Mouse (Mus musculus) hindbrain, postnatal 0 days (tissue): ENCODE results near the gene Stag1. TPM values are rescaled to one million over a fixed set of nuclear protein-coding genes. Genes with fewer than 3 reads are reported as not detected.

Experiments
- ATAC-seq: fragments of 200-750 bp; cut with Nextera tagmentation; 2 replicates; pipeline ENCODE4 v1.8.0; 2017; ENCODE audit warnings: mild to moderate bottlenecking, moderate TSS enrichment, moderate library complexity
- DNase-seq: peaks from one replicate; pipeline ENCODE4 v3.0.0-alpha.2; 2015; ENCODE audit warnings: low spot score
- H3K27ac ChIP-seq: fragments of 300-500 bp; sonication (generic); 2 replicates; pipeline ENCODE4 v1.5.1; 2014; ENCODE audit warnings: mild to moderate bottlenecking
- H3K27me3 ChIP-seq: fragments of 300-500 bp; sonication (generic); 2 replicates; pipeline ENCODE4 v1.6.1; 2014; ENCODE audit warnings: low read length, mixed read lengths; ENCODE audit not compliant: insufficient read depth
- H3K36me3 ChIP-seq: fragments of 300-500 bp; sonication (generic); 2 replicates; pipeline ENCODE4 v1.6.1; 2014; ENCODE audit warnings: low read length, mixed read lengths; ENCODE audit not compliant: insufficient read depth
- H3K4me1 ChIP-seq: fragments of 300-500 bp; sonication (generic); 2 replicates; pipeline ENCODE4 v1.6.1; 2014; ENCODE audit warnings: antibody characterized with exemption, low read length, mixed read lengths; ENCODE audit not compliant: insufficient read depth
- H3K4me2 ChIP-seq: fragments of 300-500 bp; sonication (generic); 2 replicates; pipeline ENCODE4 v1.6.1; 2014; ENCODE audit warnings: low read depth, mild to moderate bottlenecking, low read length, moderate library complexity, mixed read lengths
- H3K4me3 ChIP-seq: fragments of 300-500 bp; sonication (generic); 2 replicates; pipeline ENCODE4 v1.5.1; 2014; ENCODE audit warnings: low read length
- H3K9ac ChIP-seq: fragments of 300-500 bp; sonication (generic); replicated peaks from 2 replicates; pipeline ENCODE4 v1.6.1; 2014; ENCODE audit warnings: mild to moderate bottlenecking, low read length, moderate library complexity, mixed read lengths
- H3K9me3 ChIP-seq: fragments of 300-500 bp; sonication (generic); 2 replicates; pipeline ENCODE4 v1.6.1; 2016; ENCODE audit warnings: low read length, mixed read lengths
- CTCF ChIP-seq: IDR thresholded peaks from 2 replicates; pipeline ENCODE4 v1.5.1; 2016; ENCODE audit warnings: antibody characterized with exemption, control low read depth, low read depth
- WGBS: fragments of 180-500 bp; shearing (Covaris S2); extraction: QIAGEN DNeasy Blood & Tissue Kit; methylation state at CpG from one replicate; pipeline ENCODE4 v1.1.7; 2014; 5-methylcytosine and 5-hydroxymethylcytosine counted together
- polyA plus RNA-seq: library from polyadenylated mRNA; unstranded; fragments of >200 nt; fragmentation: Nextera tagmentation; extraction: Ambion mirVana; gene quantifications from 2 replicates; pipeline ENCODE4 v1.2.1, GENCODE M21; 2015
- total RNA-seq: library from RNA; depleted of rRNA; stranded (reverse); fragments of >200 nt; gene quantifications from 2 replicates; pipeline ENCODE4 v1.2.3, GENCODE M21; 2014

Stag1 gene
- total and polyA plus RNA-seq, 2 experiments from 2014 or later, result 26.1 to 33.9 TPM

DNA sequence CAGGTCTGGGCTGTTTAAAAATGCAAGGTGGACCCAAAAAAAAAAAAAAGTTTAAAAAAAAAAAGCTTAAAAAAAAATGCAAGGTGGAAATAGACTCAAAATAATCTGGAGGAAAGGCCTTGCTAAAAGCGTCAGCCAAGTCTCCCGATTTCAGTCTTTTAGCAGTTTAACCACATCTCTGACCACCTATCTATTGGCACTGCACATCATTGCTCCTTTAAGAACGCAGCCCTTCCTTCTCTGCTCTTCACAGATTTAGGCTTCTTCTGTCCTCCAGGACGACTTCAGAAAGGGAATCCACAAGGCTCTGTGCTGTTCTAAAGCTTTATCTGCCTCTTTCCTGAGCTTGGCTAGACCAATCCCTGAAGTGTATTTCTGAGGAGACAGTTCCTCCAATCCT, 366.5 kb downstream of the Stag1 start:
- H3K4me3 ChIP-seq, result no peak overlapping the region
- H3K36me3 ChIP-seq, result no peaks in the 10 kb centered on the region
- WGBS, result 74% methylated on average over 4 of the region's 4 CpGs
- H3K4me1 ChIP-seq, result 0 out of 2 replicates have a peak, but pooled peaks cover 2% of the 10 kb centered on the region
- ATAC-seq (no peak), DNase-seq (no peak)
- no peak overlapping the region for H3K27ac ChIP-seq
- no peak for TF ChIP-seq CTCF
- no peaks in the 10 kb centered on the region for H3K27me3 ChIP-seq
- H3K4me2 ChIP-seq, result no peak overlapping the region
- no peaks in the 10 kb centered on the region for H3K9me3 ChIP-seq
- no peak overlapping the region for H3K9ac ChIP-seq

- TF ChIP-seq CTCF, result no peak
- Histone ChIP-seq H3K9ac (no peak overlapping the region), H3K9me3 (no peaks in the 10 kb centered on the region), H3K4me1 (no peaks in the 10 kb centered on the region), H3K36me3 (no peaks in the 10 kb centered on the region), H3K4me3 (no peak overlapping the region), H3K4me2 (no peak overlapping the region), H3K27ac (no peak overlapping the region), H3K27me3 (no peaks in the 10 kb centered on the region)
- ATAC-seq, result no peak
- 89% methylated on average over 2 of the region's 2 CpGs for WGBS
- DNase-seq, result no peak
Observed at GRCm38 (mm10) chr9:100969461-100969860, 371.9 kb downstream of the Stag1 start.

- Histone ChIP-seq H3K27ac (no peak overlapping the region), H3K27me3 (no peaks in the 10 kb centered on the region), H3K4me3 (no peak overlapping the region), H3K4me1 (no peaks in the 10 kb centered on the region), H3K4me2 (no peak overlapping the region), H3K9me3 (no peaks in the 10 kb centered on the region), H3K36me3 (no peaks in the 10 kb centered on the region; the same call in 1 of the 2 replicates), H3K9ac (no peak overlapping the region)
- DNase-seq (no peak), ATAC-seq (no peak)
- WGBS, result 92% methylated on average over 5 of the region's 5 CpGs
- TF ChIP-seq CTCF, result no peak
Observed at GRCm38 (mm10) chr9:100978666-100979065, 381.1 kb downstream of the Stag1 start.

DNA sequence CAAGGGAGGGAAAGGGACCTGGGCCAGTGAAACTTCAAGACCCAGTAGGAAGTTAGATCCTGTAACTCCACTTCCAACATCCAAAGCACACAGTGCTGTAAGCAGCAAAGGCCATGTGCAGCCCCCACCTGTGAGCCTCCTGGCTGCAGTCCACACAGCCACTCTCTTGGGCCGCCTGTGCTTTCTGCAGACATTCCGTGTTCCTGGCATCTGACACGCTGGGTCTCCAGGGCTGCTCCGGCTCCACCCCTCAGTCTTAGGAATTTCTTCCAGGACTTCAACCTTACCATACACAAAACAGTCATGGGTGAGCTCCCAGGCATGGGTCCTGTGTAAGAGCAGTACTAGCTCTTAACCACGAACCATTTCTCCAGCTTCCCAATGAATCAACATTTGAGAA, 381.7 kb downstream of the Stag1 start:
- Histone ChIP-seq H3K9ac (no peak overlapping the region), H3K36me3 (peaks cover 3% of the 10 kb centered on the region; the same call in 1 of the 2 replicates), H3K4me1 (no peaks in the 10 kb centered on the region), H3K4me2 (no peak overlapping the region), H3K27me3 (no peaks in the 10 kb centered on the region), H3K27ac (no peak overlapping the region), H3K4me3 (no peak overlapping the region), H3K9me3 (no peaks in the 10 kb centered on the region)
- 50% methylated on average over 5 of the region's 5 CpGs for WGBS
- no peak for TF ChIP-seq CTCF
- DNase-seq (no peak), ATAC-seq (no peak)

- Histone ChIP-seq H3K27ac (no peak overlapping the region), H3K9ac (no peak overlapping the region), H3K36me3 (peaks cover 17% of the 10 kb centered on the region; the same call in 1 of the 2 replicates), H3K9me3 (no peaks in the 10 kb centered on the region), H3K27me3 (no peaks in the 10 kb centered on the region), H3K4me2 (no peak overlapping the region), H3K4me3 (no peak overlapping the region), H3K4me1 (no peaks in the 10 kb centered on the region)
- DNase-seq (no peak), ATAC-seq (no peak)
- TF ChIP-seq CTCF, result no peak
- WGBS, result 86% methylated on average over 7 of the region's 7 CpGs
Observed at GRCm38 (mm10) chr9:100982786-100983185, 385.2 kb downstream of the Stag1 start.

DNA sequence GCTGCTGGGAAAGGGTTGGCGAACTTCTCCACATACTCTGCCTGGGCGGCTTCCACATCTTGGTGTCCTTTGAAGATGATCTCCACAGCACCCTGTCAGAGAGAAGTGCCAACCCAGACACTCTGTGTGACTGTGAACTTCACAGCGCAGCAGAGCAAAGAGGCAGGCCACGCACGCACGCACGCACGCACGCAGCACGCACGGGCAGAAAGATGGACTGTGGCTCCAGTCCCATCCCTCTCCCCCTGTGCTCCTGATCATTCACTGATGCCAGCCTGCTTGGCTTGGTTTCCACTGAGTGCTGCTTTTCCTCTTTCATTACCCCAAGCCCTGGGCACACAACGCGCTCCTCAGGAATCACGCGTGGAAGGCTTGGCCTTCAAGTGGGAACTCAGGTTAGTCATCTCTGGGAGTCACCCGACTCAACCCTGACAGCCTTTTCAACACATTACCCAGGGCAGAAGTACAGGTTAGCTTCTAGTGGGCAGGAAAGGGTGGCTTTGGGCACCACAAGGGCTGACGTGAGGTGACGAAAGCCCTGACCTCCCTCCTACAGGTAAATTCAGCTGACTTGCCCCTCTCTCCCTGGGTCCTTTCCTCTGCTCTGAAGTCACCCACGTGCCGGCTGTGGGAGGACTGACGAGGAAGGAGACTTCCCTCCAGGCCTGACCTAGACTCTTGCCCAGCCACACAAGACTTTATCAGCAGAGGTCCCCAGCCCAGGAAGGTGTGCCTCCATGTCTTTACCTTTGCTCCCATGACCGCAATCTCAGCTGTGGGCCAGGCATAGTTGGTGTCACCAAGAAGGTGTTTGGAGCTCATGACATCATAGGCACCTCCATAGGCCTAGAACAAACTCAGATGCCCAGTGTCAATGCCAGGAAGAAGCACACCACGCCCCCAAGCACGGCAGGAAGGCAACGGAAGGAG, 387.0 kb downstream of the Stag1 start:
- Histone ChIP-seq H3K27ac (no peak overlapping the region), H3K4me3 (no peak overlapping the region), H3K27me3 (no peaks in the 10 kb centered on the region), H3K4me2 (no peak overlapping the region), H3K9ac (no peak overlapping the region), H3K9me3 (no peaks in the 10 kb centered on the region), H3K36me3 (peaks cover 17% of the 10 kb centered on the region; the same call in 1 of the 2 replicates), H3K4me1 (no peaks in the 10 kb centered on the region)
- DNase-seq (no peak), ATAC-seq (no peak)
- no peak for TF ChIP-seq CTCF
- 94% methylated on average over 25 of the region's 25 CpGs for WGBS

GRCm38 (mm10) chr9:100987006-100987405, 389.4 kb downstream of the Stag1 start:
- no peaks in the 10 kb centered on the region for H3K27me3 ChIP-seq
- WGBS, result 95% methylated on average over 5 of the region's 5 CpGs
- H3K36me3 ChIP-seq, result peaks cover 17% of the 10 kb centered on the region; the same call in 1 of the 2 replicates
- H3K4me2 ChIP-seq, result no peak overlapping the region
- H3K9ac ChIP-seq, result no peak overlapping the region
- no peak overlapping the region for H3K4me3 ChIP-seq
- DNase-seq, result no peak
- H3K4me1 ChIP-seq, result no peaks in the 10 kb centered on the region
- no peaks in the 10 kb centered on the region for H3K9me3 ChIP-seq
- no peak for ATAC-seq
- TF ChIP-seq CTCF, result no peak
- no peak overlapping the region for H3K27ac ChIP-seq
